Mouse (Mus musculus) yolk sac, embryonic 10.5 days (tissue): ENCODE data around the gene Ankrd55.

Source experiments
- DNase-seq: peaks from one replicate; pipeline ENCODE4 v3.0.0-alpha.2; 2017; ENCODE audit warnings: low spot score

Gene Ankrd55

GRCm38 (mm10) chr13:112381476-112381875 is 93.2 kb downstream of the Ankrd55 start:
- no peak for DNase-seq

- no peak for DNase-seq
Observed at GRCm38 (mm10) chr13:112382457-112382856, 94.2 kb downstream of the Ankrd55 start.

- peak; percentile 17 for DNase-seq
Observed at GRCm38 (mm10) chr13:112382956-112383355, 94.7 kb downstream of the Ankrd55 start.

- DNase-seq, result no peak
Observed at GRCm38 (mm10) chr13:112383941-112384659, 95.8 kb downstream of the Ankrd55 start.

GRCm38 (mm10) chr13:112385040-112385439 is 96.8 kb downstream of the Ankrd55 start:
- no peak for DNase-seq

- DNase-seq, result no peak
Observed at GRCm38 (mm10) chr13:112386494-112387075, 98.3 kb downstream of the Ankrd55 start.

GRCm38 (mm10) chr13:112387279-112387678 is 99.0 kb downstream of the Ankrd55 start:
- no peak for DNase-seq

- DNase-seq, result no peak
Observed at GRCm38 (mm10) chr13:112388176-112388575, 99.9 kb downstream of the Ankrd55 start.

GRCm38 (mm10) chr13:112390206-112390605 is 102.0 kb downstream of the Ankrd55 start:
- DNase-seq, result no peak

GRCm38 (mm10) chr13:112391354-112391753 is 103.1 kb downstream of the Ankrd55 start:
- DNase-seq, result no peak

- DNase-seq, result peak; percentile 27
Observed at GRCm38 (mm10) chr13:112393356-112393755, 105.1 kb downstream of the Ankrd55 start.

- no peak for DNase-seq
Observed at GRCm38 (mm10) chr13:112394271-112394670, 106.0 kb downstream of the Ankrd55 start.

- no peak for DNase-seq
Observed at GRCm38 (mm10) chr13:112404723-112405122, 116.5 kb downstream of the Ankrd55 start.

- no peak for DNase-seq
Observed at GRCm38 (mm10) chr13:112405184-112405583, 116.9 kb downstream of the Ankrd55 start.

- DNase-seq, result no peak
Observed at GRCm38 (mm10) chr13:112406618-112407017, 118.4 kb downstream of the Ankrd55 start.

- DNase-seq, result no peak
Observed at GRCm38 (mm10) chr13:112407181-112407700, 119.0 kb downstream of the Ankrd55 start.

GRCm38 (mm10) chr13:112407776-112408490 is 119.7 kb downstream of the Ankrd55 start:
- DNase-seq, result no peak

- DNase-seq, result no peak
Observed at GRCm38 (mm10) chr13:112408701-112409100, 120.5 kb downstream of the Ankrd55 start.

GRCm38 (mm10) chr13:112409331-112409730 is 121.1 kb downstream of the Ankrd55 start:
- no peak for DNase-seq

- DNase-seq, result no peak
Observed at GRCm38 (mm10) chr13:112409851-112410250, 121.6 kb downstream of the Ankrd55 start.

GRCm38 (mm10) chr13:112410461-112410860 is 122.2 kb downstream of the Ankrd55 start:
- DNase-seq, result no peak

GRCm38 (mm10) chr13:112411216-112411822 is 123.1 kb downstream of the Ankrd55 start:
- peak; percentile 37 for DNase-seq
